Mouse (Mus musculus) spleen, adult 2 months (tissue): ENCODE results near the gene 5330417H12Rik.

Experiments
- CTCF ChIP-seq: fragments of 200-500 bp; IDR thresholded peaks from 2 replicates; pipeline ENCODE4 v1.5.1; 2011; ENCODE audit warnings: mild to moderate bottlenecking, inconsistent platforms; ENCODE audit not compliant: insufficient read depth, insufficient read length, insufficient replicate concordance; ENCODE audit errors: extremely low read depth
- POLR2A ChIP-seq: fragments of 200-500 bp; IDR thresholded peaks from 2 replicates; pipeline ENCODE4 v1.6.1; 2011; ENCODE audit warnings: low read depth, low read length, inconsistent platforms

GRCm38 (mm10) chr7:107665221-107665585 lies 40.2 kb upstream of the 5330417H12Rik start:
- TF ChIP-seq CTCF (no peak), POLR2A (no peak)
